Mouse (Mus musculus) MEL-GATA-1-ER (cell line): Measurements from ENCODE around the gene Tmem121.
"Not testable (repeated sequence)": the region's sequence is repeated elsewhere in the genome, so short reads cannot be mapped to it uniquely, and the experiment has no call there.

Experiments used
- DNase-seq: peaks from one replicate; pipeline ENCODE4 v3.0.0-alpha.2; 2012; ENCODE audit warnings: low read depth; ENCODE audit errors: extremely low read depth

Tmem121 gene

DNA sequence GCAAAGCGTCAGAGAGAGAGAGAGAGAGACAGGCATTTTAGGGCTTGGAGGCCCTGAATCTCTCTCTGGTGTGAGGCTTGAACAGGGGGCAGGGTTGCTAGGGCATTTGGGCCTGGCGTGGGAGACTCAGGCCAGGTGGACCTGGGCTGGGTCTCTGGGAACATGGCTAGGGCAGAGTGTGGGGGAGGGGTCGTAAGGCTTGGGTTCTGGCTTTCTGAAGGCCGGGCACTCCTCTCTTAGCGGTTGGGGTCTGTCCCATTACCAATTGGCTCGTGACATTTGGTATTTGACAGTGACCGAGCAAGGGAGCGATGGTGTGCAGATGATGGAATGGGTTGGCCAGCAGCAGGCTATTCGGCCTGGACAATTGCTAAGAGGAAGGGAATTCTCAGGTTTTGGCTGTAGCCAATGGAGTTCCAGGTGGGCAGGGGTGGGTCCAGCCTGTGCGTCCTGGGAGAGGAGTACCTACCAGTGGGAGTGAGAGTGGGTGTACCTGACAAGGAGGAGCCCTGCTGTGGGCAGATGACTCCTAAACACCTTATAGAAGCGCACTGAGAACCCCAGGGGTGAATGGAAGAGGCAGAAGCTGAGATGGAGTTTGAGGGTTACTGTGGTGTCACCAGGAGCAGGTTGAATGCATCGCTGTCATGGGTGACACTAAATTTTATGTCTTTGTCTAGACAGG lies 738 bp downstream of the Tmem121 start:
- DNase-seq, result no peak

- DNase-seq, result no peak
Measured at GRCm38 (mm10) chr12:113187011-113187375, 1.3 kb downstream of the Tmem121 start.

DNA sequence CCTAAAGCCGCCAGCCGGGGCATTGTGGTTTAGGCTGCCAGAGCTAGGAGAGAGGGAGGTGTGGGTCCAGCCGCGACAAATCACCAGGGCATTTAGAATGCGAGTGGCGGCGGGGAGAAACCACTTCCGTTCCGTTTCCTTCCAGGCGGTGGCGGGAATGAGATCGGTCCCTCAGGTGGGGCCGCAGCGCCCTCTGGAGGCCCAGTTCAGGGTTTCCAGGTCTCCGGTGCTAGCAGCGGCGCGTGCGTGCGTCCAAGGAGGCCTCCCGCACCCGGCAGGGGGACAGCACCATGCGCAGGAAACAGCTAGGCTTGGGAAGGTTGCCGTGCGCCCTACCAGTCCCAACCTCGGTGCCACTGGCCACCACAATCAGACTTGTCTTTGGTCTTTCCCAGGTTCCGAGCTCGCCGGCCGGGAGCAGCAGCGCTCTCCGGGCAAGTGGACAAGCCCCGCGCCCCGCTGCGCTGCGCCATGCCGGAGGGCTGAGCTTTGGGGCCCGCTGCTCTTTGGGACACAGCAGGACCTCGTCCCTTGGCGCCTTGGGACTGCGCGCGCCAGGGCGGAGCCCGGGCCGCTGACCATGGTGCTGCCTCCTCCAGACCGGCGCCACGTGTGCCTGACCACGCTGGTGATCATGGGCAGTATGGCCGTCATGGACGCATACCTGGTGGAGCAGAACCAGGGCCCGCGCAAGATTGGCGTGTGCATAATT lies 2.0 kb downstream of the Tmem121 start:
- DNase-seq, result no peak

- no peak for DNase-seq
Measured at GRCm38 (mm10) chr12:113188349-113189055, 2.8 kb downstream of the Tmem121 start.

GRCm38 (mm10) chr12:113193423-113193822 lies 7.7 kb downstream of the Tmem121 start:
- no peak for DNase-seq

DNA sequence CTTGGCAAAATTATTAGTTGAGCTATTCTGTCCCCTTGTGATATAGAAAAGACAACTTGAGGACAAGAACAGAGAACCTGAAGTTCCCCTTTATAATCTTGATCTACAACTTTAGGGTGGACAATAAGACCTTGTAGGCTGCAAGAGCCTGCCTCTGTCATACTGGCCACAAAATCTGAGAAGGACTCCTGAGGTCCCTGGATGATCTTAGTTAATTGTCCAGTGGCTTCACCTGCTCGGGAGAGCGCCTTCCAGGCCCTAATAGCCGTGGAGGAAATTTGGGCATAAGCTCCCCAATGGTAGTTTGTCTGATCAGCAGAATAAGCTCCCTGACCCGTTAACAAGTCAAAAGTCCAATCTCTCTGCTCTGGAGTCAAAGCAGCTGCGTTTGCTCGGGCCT lies 13.4 kb downstream of the Tmem121 start:
- DNase-seq, result not testable (repeated sequence)

- no peak for DNase-seq
Measured at GRCm38 (mm10) chr12:113201301-113201700, 15.6 kb downstream of the Tmem121 start.

- DNase-seq, result no peak
Measured at GRCm38 (mm10) chr12:113202008-113202407, 16.3 kb downstream of the Tmem121 start.

- DNase-seq, result no peak
Measured at GRCm38 (mm10) chr12:113203522-113203921, 17.8 kb downstream of the Tmem121 start.

- no peak for DNase-seq
Measured at GRCm38 (mm10) chr12:113205251-113205942, 19.7 kb downstream of the Tmem121 start.

GRCm38 (mm10) chr12:113207737-113208136 lies 22.0 kb downstream of the Tmem121 start:
- DNase-seq, result no peak

- DNase-seq, result peak; percentile 71
Measured at GRCm38 (mm10) chr12:113210586-113211378, 25.1 kb downstream of the Tmem121 start.

DNA sequence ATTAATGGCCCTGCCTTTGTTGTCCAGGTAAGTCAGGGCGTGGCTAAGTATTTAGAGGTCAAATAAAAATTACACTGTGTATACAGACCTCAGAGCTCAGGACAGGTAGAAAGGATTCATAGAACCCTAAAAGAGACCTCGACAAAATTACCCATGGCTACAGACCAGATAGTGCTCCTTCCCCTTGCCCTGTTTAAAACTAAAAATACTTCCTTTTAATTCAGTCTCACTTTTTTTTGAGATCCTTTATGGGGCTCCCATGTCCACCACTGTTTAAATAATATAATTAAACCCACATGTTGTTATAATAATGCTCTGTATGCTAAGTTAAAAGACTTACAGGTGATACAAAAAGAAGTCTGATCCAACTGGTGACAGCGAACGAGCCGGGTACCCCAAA lies 26.0 kb downstream of the Tmem121 start:
- DNase-seq, result peak; percentile 72

DNA sequence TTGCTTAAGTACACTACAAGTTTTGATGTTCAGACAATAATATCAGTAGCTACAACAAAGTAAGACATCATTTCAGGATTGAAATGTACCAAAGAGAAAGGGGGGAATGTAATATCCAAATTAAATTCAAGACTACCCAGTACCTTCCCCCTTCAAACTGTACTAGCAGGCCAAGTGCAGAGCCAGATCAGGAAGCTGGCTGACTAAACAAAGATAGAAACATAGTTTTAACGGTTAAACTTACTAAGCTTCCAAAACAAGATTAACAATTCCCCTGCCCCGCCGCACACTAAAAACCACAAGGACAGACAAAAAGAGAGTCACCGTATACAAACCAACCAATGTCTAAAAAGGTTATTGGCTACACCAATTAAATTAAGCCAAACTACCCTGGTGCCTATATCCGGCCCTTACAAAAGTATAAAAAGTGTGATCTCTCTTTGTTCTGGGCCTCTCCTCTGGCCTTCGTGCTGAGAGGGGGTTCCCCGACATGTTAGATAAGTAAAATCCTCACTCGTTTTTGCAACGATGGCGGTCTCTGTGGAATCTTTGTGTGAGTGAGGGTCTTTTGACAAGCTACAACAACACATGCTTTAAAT lies 26.7 kb downstream of the Tmem121 start:
- DNase-seq, result peak; percentile 97

DNA sequence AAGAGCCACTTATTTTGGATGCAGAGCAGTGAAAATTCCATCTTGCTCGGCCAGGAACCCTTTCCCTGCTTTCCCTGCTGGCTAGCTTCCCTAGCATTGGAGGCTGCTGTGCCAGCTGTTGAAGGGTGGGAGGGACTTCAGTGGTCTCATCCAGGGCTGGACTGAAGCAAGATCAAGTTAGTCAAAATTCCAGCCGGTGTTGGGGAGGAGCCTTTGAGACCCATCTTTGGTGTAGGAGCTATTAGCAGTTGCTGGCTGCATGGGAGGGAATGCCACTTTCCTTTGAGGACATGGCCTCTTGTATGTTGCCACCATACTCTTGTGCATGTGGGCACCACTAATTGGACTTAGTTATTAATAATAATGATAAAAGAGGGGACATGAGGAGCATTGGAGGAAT lies 27.5 kb downstream of the Tmem121 start:
- peak; percentile 56 for DNase-seq

- DNase-seq, result peak; percentile 92
Measured at GRCm38 (mm10) chr12:113214072-113214808, 28.5 kb downstream of the Tmem121 start.

DNA sequence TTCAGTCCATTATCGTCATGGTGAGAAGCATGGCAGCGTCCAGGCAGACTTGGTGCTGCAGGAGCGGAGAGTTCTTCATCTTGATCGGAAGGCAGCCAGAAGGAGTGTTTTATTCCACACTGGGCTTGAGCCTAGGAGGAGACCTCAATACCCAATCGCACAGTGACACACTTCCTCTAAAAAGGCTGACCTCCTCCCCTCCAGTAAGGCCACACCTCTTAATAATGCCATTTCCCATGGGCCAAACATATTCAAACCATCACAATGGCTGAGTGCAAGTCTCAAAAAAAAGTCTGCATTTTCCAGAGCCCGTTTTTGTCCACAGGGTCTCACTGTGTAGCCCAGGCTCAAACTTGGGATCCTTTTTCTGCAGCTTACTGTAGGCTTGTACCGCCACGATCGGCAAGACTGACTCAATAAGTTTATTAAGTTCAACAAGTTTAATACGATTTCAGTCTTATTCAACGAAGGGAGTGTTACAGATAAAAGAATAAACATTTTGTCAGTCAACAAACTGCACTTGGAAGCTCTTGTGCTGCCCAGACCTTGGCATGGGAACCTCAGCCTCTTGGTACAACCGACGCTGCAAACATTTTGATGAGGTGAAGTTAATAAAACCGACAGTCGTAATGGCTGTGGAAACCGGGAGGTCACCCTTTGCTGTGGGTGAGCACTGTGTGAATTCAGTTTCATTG lies 29.4 kb downstream of the Tmem121 start:
- peak; percentile 100 for DNase-seq

GRCm38 (mm10) chr12:113215667-113216346 lies 30.1 kb downstream of the Tmem121 start:
- peak; percentile 77 for DNase-seq
